Mouse (Mus musculus) heart, adult 11 months (tissue): Measurements from ENCODE around the gene 4930432K21Rik.

Source experiments
- DNase-seq: peaks from one replicate; pipeline ENCODE4 v3.0.0; 2022

4930432K21Rik gene

GRCm38 (mm10) chr8:84147769-84148530 is at the start of gene 4930432K21Rik, which contains the start of gene Cc2d1a:
4930432K21Rik (plus strand) TSS chr8:84148025.
Cc2d1a (minus strand) TSS chr8:84147936.
- DNase-seq, result peak; percentile 99

- DNase-seq, result peak; percentile 81
These were observed 49.4 kb upstream of the 4930432K21Rik start for GRCm38 (mm10) chr8:84098376-84098775.

DNA sequence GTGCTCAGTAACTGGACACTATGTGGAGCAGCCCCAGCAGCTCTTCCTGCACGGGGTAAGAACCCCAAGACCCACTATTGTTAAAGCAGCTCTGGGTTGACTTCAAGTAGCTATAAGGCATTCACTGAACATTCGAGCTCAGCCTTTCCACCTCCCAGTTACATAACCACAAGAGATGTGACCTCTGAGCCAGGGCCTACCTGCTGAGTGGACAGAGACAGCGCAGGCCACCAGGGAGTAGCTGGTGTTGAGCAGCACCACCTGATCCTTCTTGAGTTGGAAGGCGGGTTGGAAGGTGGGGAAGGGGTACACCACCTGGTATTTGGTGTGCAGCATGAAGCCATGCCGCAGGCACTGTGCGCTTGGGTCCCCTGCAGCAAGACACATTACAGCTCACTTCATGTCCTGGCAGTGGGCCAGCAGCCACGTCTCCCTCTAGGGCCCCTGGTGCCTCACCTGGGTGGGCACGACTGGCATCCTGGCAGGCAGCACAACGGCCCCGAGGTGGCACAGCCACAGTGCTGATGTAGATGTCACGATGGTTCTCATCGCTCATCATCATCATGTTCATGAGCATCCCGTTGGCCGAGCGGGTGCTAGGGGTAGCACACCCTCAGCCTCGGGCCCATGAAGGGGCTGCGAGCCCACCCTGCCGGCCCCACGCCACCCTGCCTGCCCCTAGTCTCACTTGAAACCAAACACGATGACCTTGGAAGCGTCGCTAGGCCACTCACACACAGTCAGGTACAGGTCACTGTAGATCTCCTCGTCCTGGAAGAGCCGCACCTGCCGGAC is 46.2 kb upstream of the 4930432K21Rik start:
- DNase-seq, result peak; percentile 91

DNA sequence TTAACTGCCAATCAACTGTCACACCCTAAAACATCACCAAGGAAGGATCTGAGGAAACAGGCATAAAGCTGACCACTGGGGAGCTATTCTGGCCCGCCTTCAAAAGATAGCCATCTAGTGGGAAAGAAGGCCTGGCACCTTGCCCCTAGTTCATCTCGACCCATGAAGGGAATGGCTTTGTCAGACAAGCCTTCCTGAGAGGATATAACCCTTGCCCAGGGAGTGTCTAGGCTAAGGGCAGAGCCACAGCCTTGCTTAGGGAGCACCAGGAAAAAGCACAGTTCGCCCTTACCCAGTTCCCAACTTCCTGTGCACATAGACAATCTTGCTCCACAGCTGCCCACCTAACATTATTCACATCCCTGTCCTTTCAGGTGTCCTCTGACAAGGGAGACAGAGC is 44.2 kb upstream of the 4930432K21Rik start:
- DNase-seq, result peak; percentile 91

- DNase-seq, result no peak
These were observed 43.6 kb upstream of the 4930432K21Rik start for GRCm38 (mm10) chr8:84104221-84104620.

DNA sequence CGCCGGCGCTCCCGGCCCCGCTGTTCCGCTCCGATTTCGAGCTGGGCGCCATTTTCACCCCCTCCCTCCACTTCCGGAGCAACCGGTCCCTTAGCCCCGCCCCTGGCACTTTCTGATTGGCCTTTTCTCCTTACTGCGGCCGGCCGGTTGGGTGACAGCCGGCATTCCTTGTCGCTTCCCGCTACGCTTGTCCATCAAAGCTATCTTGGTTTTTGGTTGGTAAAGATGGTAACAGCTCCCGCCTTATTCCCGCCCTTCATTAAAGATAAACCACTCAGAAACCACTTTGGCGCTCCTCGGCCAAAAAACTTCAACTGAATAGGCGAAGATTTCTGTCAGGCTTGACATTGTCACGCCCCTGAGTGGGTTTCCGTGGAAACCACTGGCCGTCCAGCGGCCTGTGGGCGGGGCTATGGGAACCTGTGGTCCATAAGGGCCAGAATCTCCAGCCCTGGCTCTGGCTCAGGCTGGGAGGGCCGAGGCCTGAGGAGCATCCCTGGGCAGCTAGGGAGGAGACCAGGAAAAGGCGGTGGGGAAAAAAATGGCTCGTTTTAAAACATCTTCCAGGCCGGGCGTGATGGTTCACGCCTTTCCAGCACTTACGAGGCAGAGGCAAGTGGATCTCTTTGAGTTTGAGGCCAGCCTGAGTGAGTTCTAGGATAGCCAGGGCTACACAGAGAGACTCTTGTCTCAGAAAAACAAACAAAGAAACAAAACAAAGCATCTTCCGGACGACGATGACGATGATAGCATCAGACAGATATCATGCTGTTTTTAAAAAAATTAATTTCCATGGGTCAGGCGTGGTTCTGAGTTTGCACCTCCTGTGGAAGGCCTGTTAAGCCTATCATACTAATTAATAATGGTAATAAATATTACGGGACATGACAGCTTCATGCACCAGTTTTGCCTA is 42.9 kb upstream of the 4930432K21Rik start, which contains the start of gene Dcaf15:
Gene Dcaf15 (minus strand): TSS at position 72 of the 913 bp plus-strand sequence.
- DNase-seq, result peak; percentile 100

GRCm38 (mm10) chr8:84105676-84106075 is 42.1 kb upstream of the 4930432K21Rik start:
- peak; percentile 82 for DNase-seq

DNA sequence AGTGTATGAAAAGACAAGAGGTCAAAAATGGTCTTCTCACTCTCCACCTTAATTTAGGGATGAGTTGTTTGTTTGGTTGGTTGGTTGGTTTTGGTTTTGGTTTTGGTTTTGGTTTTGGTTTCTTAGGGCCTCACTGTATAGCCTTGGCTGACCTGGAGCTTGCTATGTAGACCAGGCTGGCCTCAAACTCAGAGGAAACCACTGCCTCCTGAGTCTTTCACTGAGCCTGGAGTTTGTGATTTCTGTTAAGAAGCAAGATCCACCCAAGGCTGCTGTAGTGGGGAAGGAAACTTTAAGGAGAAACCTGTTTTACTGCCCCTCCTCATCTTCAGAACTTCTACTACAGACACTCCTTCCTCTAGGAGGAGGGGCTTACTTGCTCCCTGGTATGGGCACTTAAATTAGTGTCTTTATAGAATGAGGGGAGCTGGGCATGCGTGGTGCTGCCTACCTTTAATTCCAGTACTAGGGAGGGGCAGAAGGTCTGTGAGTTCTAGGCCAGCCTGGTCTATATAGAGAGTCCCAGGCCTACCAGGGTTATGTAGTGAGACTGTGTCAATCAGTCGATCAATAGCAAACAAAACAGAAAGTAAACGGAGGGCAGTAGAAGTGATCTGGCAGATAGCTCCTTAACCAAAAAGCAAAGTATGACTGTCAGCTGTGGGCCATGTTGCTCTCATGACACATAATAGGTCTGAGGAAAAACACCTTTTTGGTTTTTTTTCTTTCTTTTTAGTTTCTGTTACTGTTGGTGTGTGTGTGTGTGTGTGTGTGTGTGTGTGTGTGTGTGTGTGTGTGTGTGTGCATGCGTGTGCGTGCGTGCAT is 41.4 kb upstream of the 4930432K21Rik start:
- DNase-seq, result no peak

- no peak for DNase-seq
These were observed 32.2 kb upstream of the 4930432K21Rik start for GRCm38 (mm10) chr8:84115646-84116045.

GRCm38 (mm10) chr8:84122151-84122550 is 25.7 kb upstream of the 4930432K21Rik start:
- DNase-seq, result no peak

DNA sequence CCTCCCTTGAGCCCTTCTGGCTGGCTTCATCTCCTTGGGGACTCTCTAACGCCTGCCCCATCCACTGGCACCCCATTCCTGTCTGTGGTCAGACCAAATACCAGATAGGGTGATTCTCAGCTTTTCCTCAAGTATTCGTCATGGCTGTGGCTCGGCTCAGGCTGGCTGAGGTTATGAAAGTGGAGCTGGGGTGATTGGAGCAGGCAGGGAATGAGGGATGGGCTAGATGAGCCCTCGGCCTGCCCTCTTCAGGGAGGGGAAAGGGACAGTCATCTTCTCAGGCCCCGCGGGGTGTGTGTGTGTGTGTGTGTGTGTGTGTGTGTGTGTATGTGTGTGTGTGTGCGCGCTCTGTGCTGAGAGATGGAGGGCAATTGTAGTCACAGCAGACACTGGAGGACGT is 22.2 kb upstream of the 4930432K21Rik start, which contains the start of gene Podnl1:
Gene Podnl1 (plus strand): TSS at position 334 of the 400 bp plus-strand sequence.
- DNase-seq, result peak; percentile 87

GRCm38 (mm10) chr8:84126742-84127141 is 21.1 kb upstream of the 4930432K21Rik start:
- DNase-seq, result peak; percentile 83

DNA sequence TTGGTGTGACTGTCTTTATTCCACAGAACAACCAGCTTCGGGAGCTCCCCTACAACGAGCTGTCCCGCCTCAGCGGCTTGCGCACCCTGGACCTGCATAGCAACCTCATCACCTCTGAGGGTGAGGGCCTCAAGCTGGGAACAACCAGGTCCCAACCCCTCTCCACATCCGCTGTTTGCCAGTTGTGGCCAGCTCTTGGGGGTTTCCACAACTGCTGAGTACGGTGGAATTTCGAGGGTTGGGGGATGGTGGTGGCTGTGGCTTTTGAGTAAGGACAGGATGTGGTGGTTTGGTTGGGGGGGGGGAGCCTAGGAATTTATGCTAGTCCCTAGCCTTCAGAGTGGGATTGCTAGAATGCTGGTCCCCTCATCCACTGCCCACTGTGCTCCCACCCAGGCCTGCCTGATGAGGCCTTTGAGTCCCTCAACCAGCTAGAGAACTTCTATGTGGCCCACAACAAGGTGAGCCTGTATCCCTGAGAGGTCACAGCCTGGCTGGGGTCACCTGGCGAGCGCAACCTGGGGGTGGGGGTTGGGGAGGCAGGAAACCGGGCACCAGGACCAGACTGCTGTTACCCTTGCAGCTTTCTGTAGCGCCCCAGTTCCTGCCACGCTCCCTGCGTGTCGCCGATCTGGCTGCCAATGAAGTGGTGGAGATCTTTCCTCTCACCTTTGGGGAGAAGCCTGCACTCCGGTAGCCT is 20.5 kb upstream of the 4930432K21Rik start:
- DNase-seq, result peak; percentile 91

GRCm38 (mm10) chr8:84128277-84128676 is 19.5 kb upstream of the 4930432K21Rik start:
- no peak for DNase-seq

DNA sequence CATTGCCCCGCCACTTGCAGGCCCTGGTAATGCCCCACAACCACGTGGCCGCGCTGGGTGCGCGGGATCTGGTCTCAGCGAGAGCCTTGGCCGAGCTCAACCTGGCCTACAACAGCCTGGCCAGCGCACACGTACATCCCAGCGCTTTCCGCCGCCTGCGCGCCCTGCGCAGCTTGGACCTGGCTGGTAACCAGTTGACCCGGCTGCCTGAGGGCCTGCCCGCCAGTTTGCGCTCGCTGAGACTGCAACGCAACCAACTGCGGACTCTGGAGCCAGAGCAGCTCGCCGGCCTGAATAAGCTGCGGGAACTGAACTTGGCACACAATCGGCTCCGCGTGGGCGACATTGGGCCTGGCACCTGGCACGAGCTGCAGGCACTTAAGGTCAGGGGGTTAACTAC is 17.0 kb upstream of the 4930432K21Rik start:
- peak; percentile 92 for DNase-seq

DNA sequence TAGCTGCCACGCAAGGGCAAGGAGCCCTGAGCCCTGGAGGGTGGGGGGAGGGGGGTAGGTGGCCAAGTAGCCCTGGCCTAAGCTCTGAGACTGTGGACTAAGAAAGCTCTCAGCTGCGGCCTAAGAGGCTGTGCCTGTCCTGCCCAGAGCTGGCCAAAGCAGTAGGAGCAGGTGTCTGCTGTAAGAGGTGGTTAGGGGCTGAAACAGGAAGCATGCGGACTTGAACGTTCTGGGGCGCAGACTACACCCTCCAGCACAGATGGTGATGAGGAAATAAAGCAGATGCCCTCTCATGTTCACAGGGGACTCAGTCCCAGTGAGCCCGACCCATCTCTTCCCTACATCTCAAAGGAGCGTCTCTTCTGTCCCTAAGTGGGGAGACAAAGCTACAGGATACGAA is 15.6 kb upstream of the 4930432K21Rik start:
- DNase-seq, result no peak

- no peak for DNase-seq
These were observed 10.0 kb upstream of the 4930432K21Rik start for GRCm38 (mm10) chr8:84137848-84138247.

- no peak for DNase-seq
These were observed 7.0 kb upstream of the 4930432K21Rik start for GRCm38 (mm10) chr8:84140838-84141237.

DNA sequence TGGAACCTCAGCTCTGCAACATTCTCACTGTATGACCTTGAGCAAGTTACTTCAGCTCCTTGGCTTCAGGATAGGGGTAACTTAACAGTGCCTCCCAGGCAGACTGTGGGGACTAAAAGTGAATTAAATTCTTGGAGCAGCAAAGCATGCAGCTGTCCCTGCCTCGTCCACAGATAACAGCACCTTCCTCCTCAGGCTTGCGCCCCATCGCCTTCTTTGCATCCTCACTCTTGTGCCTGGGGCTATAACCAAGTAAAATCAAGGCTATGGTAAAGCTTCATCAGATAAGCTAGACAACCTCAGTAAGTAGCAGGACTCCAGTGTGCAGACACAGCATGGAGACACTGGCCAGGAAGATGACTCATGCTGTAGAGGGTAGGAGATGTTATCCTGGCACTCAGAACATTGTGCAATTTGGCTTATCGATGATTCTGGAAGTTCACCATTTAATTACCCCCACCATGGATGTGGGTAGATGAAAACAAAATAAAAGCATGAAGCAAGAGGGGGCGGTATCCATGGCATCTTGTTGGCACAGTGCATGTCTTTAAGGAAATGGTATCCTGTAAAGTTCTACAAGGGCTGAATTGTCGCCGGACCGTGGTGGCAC is 3.1 kb upstream of the 4930432K21Rik start:
- DNase-seq, result no peak

DNA sequence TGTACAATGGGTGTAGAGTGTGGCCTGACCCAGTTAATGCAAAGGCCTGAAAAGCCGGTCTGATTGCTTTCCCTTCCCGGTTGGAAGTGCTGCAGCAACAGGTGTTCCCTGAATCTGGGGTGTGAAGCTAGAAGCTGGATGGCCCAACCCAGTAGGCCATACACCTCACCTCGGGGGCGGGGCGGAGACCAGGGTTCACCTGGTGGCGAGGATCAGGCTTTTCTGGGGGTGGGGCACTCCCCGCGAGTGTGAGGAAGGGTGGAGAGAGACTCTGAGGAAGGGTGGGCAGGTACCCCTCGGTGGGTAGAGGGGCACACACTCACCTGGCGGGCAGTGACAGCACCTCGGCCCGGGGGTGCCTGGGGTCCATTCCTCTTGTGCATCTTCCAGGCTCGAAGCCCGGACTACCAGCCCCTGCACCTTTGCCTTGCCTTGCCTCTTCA is 480 bp upstream of the 4930432K21Rik start:
- DNase-seq, result no peak

DNA sequence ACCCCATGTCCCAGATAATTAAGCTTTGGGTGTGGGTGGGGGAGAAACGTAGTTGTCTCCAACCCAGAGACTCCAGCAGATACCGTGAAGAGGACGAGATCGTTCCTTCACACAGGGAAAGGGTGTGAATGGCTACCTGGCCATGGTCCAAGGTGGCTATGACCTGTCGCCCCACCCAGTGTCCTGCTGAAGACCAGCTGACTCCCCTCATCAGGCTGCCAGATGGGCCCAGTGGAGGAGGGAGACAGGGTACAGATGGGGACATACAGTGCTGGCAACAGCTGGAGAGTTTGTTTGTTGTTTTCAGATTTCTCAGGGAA is 666 bp downstream of the 4930432K21Rik start:
- no peak for DNase-seq
